Mouse (Mus musculus) hindlimb bud, embryonic 11.5 days (tissue): ENCODE measurements around the gene Olfr1056.
"Not testable (repeated sequence)": the region's sequence is repeated elsewhere in the genome, so short reads cannot be mapped to it uniquely, and the experiment has no call there.

Source experiments
- DNase-seq: peaks from one replicate; pipeline ENCODE4 v3.0.0-alpha.2; 2012; ENCODE audit warnings: low read depth, low spot score; ENCODE audit errors: extremely low spot score

The Olfr1056 gene

GRCm38 (mm10) chr2:86362369-86362768 is at the start of gene Olfr1056:
TSS of gene Olfr1056 (minus strand) at chr2:86362469.
- DNase-seq, result no peak

DNA sequence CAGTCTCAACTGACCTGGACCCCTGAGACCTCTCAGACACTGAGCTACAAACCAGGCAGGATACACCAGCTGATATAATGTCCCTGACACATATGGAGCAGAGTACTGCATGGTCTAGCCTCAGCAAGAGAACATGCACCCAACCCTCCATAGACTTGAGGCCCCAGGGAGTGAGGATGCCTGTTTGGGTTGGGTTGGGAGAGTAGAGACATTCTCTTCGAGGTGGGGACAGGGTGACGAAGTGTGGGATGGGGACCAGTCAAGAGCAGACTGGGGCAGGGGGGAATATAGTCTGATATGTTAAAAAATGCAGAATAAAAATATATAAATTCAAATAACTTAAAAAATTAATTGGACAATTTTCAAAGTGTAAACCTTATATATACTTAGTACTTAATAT is 32.8 kb upstream of the Olfr1056 start:
- DNase-seq, result no peak

- DNase-seq, result not testable (repeated sequence)
Measured at GRCm38 (mm10) chr2:86388461-86388860, 26.2 kb upstream of the Olfr1056 start, which contains the start of gene Olfr1058. TSS of gene Olfr1058 (minus strand) at chr2:86388561.

DNA sequence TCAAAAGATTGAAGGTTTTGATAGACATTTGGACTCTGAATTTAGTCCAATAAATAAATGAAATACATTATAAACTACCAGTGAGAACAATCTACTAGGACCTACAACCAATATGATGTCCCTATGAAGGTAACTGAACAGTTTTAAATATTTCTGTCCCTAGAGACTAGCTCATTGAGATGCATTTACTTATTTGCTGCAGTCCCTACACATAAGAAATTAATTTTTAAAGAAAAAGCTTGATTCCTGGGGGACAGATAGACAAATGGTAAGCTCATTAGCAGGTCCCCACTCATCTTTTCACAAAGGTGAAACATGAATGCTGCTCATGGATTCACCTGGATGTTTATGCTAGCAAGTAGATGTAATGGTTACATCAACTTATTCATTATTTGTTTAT is 16.0 kb upstream of the Olfr1056 start, which contains the start of gene Olfr1057:
Gene Olfr1057, minus strand, starts transcription at position 101 of the 400 bp plus-strand sequence.
- no peak for DNase-seq

- DNase-seq, result not testable (repeated sequence)
Measured at GRCm38 (mm10) chr2:86366342-86366741, 4.1 kb upstream of the Olfr1056 start.

GRCm38 (mm10) chr2:86351751-86352150 is 10.5 kb downstream of the Olfr1056 start:
- not testable (repeated sequence) for DNase-seq

DNA sequence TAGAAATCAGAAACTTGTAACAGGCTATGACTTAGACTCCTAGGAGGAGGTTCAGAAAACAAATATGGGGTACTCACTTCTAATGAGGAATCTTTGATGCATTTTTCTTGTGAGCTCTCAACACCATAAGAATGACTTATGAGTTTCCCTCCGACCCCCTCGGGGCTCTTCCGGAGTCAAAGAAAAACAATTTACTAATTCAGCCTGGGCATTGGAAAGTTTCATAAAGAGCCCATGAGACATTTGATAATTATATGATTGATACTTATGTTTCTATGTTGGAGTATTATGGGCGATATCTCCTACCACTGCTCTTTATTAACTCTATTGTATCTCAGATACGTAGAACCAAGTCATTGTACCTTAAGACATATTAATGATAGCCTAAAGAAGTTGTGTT is 12.1 kb downstream of the Olfr1056 start, which contains the start of gene Olfr1055:
Gene Olfr1055, minus strand, starts transcription at position 101 of the 400 bp plus-strand sequence.
- no peak for DNase-seq

GRCm38 (mm10) chr2:86335333-86335732 is 26.9 kb downstream of the Olfr1056 start, which contains the start of gene Olfr1054:
TSS of gene Olfr1054 (minus strand) at chr2:86335433.
- no peak for DNase-seq

GRCm38 (mm10) chr2:86315184-86315583 is 47.1 kb downstream of the Olfr1056 start, which contains the start of gene Olfr1053:
TSS of gene Olfr1053 (minus strand) at chr2:86315284.
- DNase-seq, result no peak
